ENCODE assay signal across 10 mouse cellular contexts in the genomic region with DNA sequence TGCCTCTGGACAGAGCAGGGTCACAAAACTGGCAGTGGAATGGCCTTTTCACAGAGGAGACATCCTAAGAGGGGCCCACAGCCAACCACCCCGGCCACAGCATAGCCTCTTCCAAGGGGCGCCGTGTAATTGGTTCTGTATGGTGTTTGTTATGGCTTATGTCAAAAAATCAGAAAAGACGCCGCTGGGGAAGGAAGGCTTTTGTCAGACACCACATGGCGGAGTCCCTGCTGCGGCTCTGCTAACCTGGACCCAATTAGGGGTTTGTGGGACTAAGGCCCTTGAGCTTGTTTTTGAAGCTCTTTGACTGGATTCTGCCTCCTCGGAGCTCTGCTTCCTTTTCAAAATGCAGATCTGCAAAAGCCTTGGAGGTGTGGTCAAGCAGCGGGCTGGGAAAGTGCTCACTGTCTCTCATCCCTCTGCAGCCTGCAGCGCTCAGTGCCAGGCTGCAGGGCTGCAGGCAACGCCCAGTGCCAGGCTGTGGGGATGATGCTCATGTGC. TPM values are rescaled to one million over a fixed set of nuclear protein-coding genes. Genes with fewer than 3 reads are reported as not detected.
DNase-seq lines count a peak whose midpoint lies in the region; ATAC-seq and TF ChIP-seq lines count a peak whose summit lies in the region.
"Had no signal": no experiment of that assay in that cellular context is flagged by ENCODE, and none has a peak within 500 bp of the region (broad histone marks: within the 10 kb centered on the region; RNA-seq: fewer than 3 reads in every experiment).

No protein-coding gene starts in this region.

- H3K9ac ChIP-seq in heart, embryonic 13.5 days = no peak overlapping the region
- no peak overlapping the region for H3K9ac ChIP-seq in heart, adult 2 months (ENCODE audit: low read depth, low read length)
- no peak overlapping the region for H3K9ac ChIP-seq in midbrain, postnatal 0 days (replicated peaks; ENCODE audit: low read length, poor library complexity, severe bottlenecking)

- TF ChIP-seq EP300 in heart, adult 2 months (IDR thresholded peaks at IDR 0.05; ENCODE audit: insufficient read depth, low read depth, low read length) = no peak

- H3K27ac ChIP-seq in heart, embryonic 13.5 days (replicated peaks) = 0 out of 2 replicates have a peak overlapping the region, but pooled peaks have one; percentile 8
- H3K27ac ChIP-seq in heart, adult 2 months = no peak overlapping the region; the same call in 1 of the 2 replicates
- H3K27ac ChIP-seq in hindbrain, embryonic 10.5 days = peak overlapping the region; percentile 31
- H3K27ac ChIP-seq in midbrain, postnatal 0 days (ENCODE audit: low read depth, low read length) = peak overlapping the region; percentile 33
- no peak overlapping the region for H3K27ac ChIP-seq in thymus, adult 2 months (ENCODE audit: control insufficient read depth, insufficient read depth, low read length)

- no peak for TF ChIP-seq CTCF in heart, adult 2 months (IDR thresholded peaks at IDR 0.05)
- TF ChIP-seq CTCF in brain, embryonic 14.5 days (IDR thresholded peaks at IDR 0.05; ENCODE audit: borderline replicate concordance, extremely low read depth, insufficient read depth, insufficient read length) = no peak
- no peak for TF ChIP-seq CTCF in midbrain, postnatal 0 days (IDR thresholded peaks at IDR 0.05)
- no peak for TF ChIP-seq CTCF in thymus, adult 2 months (IDR thresholded peaks at IDR 0.05; ENCODE audit: borderline replicate concordance, control insufficient read depth, extremely low read depth, insufficient read depth, low read length, poor library complexity)

- peaks cover 37% of the 10 kb centered on the region for H3K27me3 ChIP-seq in heart, embryonic 13.5 days (replicated peaks)
- no peaks in the 10 kb centered on the region for H3K27me3 ChIP-seq in heart, adult 2 months (ENCODE audit: control insufficient read depth, insufficient read depth, low read length)
- H3K27me3 ChIP-seq in hindbrain, embryonic 10.5 days (ENCODE audit: insufficient read depth, poor library complexity, severe bottlenecking) = peaks cover 13% of the 10 kb centered on the region
- H3K27me3 ChIP-seq in midbrain, postnatal 0 days (ENCODE audit: insufficient read depth, low read length) = no peaks in the 10 kb centered on the region
- no peaks in the 10 kb centered on the region for H3K27me3 ChIP-seq in thymus, adult 2 months (ENCODE audit: control insufficient read depth, insufficient read depth, low read length)

- H3K4me3 ChIP-seq in heart, embryonic 13.5 days = no peak overlapping the region
- no peak overlapping the region for H3K4me3 ChIP-seq in heart, adult 2 months
- peak overlapping the region; percentile 4; the same call in 1 of the 2 replicates for H3K4me3 ChIP-seq in hindbrain, embryonic 10.5 days
- H3K4me3 ChIP-seq in midbrain, postnatal 0 days (ENCODE audit: low read depth, low read length) = no peak overlapping the region
- H3K4me3 ChIP-seq in thymus, adult 2 months (ENCODE audit: control insufficient read depth, insufficient read depth, low read length) = no peak overlapping the region

- ATAC-seq in heart, embryonic 13.5 days (ENCODE audit: extremely low read depth, insufficient number of reproducible peaks, low FRiP score, low TSS enrichment) = no peak
- no peak for ATAC-seq in midbrain, postnatal 0 days (ENCODE audit: low FRiP score)

- H3K4me2 ChIP-seq in heart, embryonic 13.5 days = no peak overlapping the region
- H3K4me2 ChIP-seq in midbrain, postnatal 0 days (ENCODE audit: low read depth, low read length, poor library complexity, severe bottlenecking) = no peak overlapping the region

- WGBS in heart, embryonic 13.5 days = 52% methylated on average over 11 of the region's 11 CpGs
- WGBS in heart, adult 2 months = 65% methylated on average over 11 of the region's 11 CpGs
- 21% methylated on average over 11 of the region's 11 CpGs for WGBS in hindbrain, embryonic 10.5 days
- 14% methylated on average over 11 of the region's 11 CpGs for WGBS in midbrain, postnatal 0 days
- 40% methylated on average over 11 of the region's 11 CpGs for WGBS in thymus, adult 2 months

- intact Hi-C loops in heart, adult 2 months (cut with DNase I) = no loop called here

- peaks cover 28% of the 10 kb centered on the region for H3K4me1 ChIP-seq in heart, embryonic 13.5 days
- no peaks in the 10 kb centered on the region for H3K4me1 ChIP-seq in heart, adult 2 months (ENCODE audit: control insufficient read depth, insufficient read depth, low read length)
- peaks cover 44% of the 10 kb centered on the region for H3K4me1 ChIP-seq in hindbrain, embryonic 10.5 days (replicated peaks)
- peaks cover 4% of the 10 kb centered on the region; the same call in 1 of the 2 replicates for H3K4me1 ChIP-seq in midbrain, postnatal 0 days (ENCODE audit: insufficient read depth, low read length)
- no peaks in the 10 kb centered on the region for H3K4me1 ChIP-seq in thymus, adult 2 months (replicated peaks; ENCODE audit: control insufficient read depth, insufficient read depth, low read length)

- TF ChIP-seq POLR2A in heart, adult 2 months (IDR thresholded peaks at IDR 0.05; ENCODE audit: insufficient read depth, low read depth, low read length) = no peak
- TF ChIP-seq POLR2A in brain, embryonic 14.5 days (IDR thresholded peaks at IDR 0.05; ENCODE audit: borderline replicate concordance, extremely low read depth, insufficient read depth, insufficient read length, poor library complexity, severe bottlenecking) = no peak
- TF ChIP-seq POLR2A in thymus, adult 2 months (IDR thresholded peaks at IDR 0.05; ENCODE audit: control insufficient read depth, extremely low read depth, insufficient read depth, low read length, poor library complexity) = no peak

- no peaks in the 10 kb centered on the region for H3K79me2 ChIP-seq in heart, adult 2 months (replicated peaks; ENCODE audit: control insufficient read depth, insufficient read depth, low read length)

- DNase-seq in heart, adult 2 months = no peak
- peak; percentile 79 for DNase-seq in brain, embryonic 14.5 days (ENCODE audit: low read depth)
- DNase-seq in hindbrain, embryonic 10.5 days (ENCODE audit: low spot score) = peak; percentile 71
- peak; percentile 43 for DNase-seq in midbrain, postnatal 0 days (ENCODE audit: low spot score)
- no peak for DNase-seq in ovary, postnatal 14 days (ENCODE audit: low spot score)
- no peak for DNase-seq in thymus, adult 2 months
- DNase-seq in layer of hippocampus, adult 11-12 months (ENCODE audit: low spot score) = no peak
- DNase-seq: adrenal gland, postnatal 25 days had no signal

- H3K9me3 ChIP-seq in heart, embryonic 13.5 days = no peaks in the 10 kb centered on the region
- no peaks in the 10 kb centered on the region for H3K9me3 ChIP-seq in hindbrain, embryonic 10.5 days
- H3K9me3 ChIP-seq in midbrain, postnatal 0 days (ENCODE audit: low read length) = no peaks in the 10 kb centered on the region

- H3K36me3 ChIP-seq in heart, embryonic 13.5 days = no peaks in the 10 kb centered on the region
- H3K36me3 ChIP-seq in heart, adult 2 months (ENCODE audit: control insufficient read depth, insufficient read depth, low read length) = no peaks in the 10 kb centered on the region
- no peaks in the 10 kb centered on the region for H3K36me3 ChIP-seq in hindbrain, embryonic 10.5 days
- no peaks in the 10 kb centered on the region for H3K36me3 ChIP-seq in midbrain, postnatal 0 days (ENCODE audit: insufficient read depth, low read length)
- H3K36me3 ChIP-seq in thymus, adult 2 months (ENCODE audit: control insufficient read depth, insufficient read depth, low read length) = no peaks in the 10 kb centered on the region

RNA-seq across cellular contexts. Expression of a gene that starts 34.6 kb away (rescaled TPM):
- polyA plus RNA-seq in heart, embryonic 13.5 days (2015; fragmentation: Nextera tagmentation; extraction: Ambion mirVana) = 0.11 TPM in 1 of 2 replicates, not detected in the other
- total RNA-seq in heart, adult 2 months (2021) = not detected
- 0.14 TPM in 1 of 2 replicates, not detected in the other for polyA plus RNA-seq in heart, adult 2 months (2012; rRNA removed)
- polyA plus RNA-seq in brain, embryonic 14.5 days (2012; rRNA removed) = 0.47 and 0.59 TPM in 2 replicates
- polyA plus RNA-seq in hindbrain, embryonic 10.5 days (2016; fragmentation: Nextera tagmentation; extraction: Ambion mirVana) = 0.77 and 1.3 TPM in 2 replicates
- 0.77 TPM in 1 of 2 replicates, not detected in the other for total RNA-seq in midbrain, postnatal 0 days (2014; rRNA removed)
- 0.80 and 0.93 TPM in 2 replicates for polyA plus RNA-seq in midbrain, postnatal 0 days (2015; fragmentation: Nextera tagmentation; extraction: Ambion mirVana)
- 0.09 and 0.19 TPM in 2 replicates for polyA plus RNA-seq in thymus, adult 2 months (2012; rRNA removed)
- total RNA-seq: adrenal gland, postnatal 25 days; megakaryocyte-erythroid progenitor cell, adult 5-6 weeks had no signal

RNA-seq across cellular contexts. Expression of a gene that starts 34.7 kb away (rescaled TPM):
- 0.08 and 0.09 TPM in 2 replicates for polyA plus RNA-seq in heart, embryonic 13.5 days (2015; fragmentation: Nextera tagmentation; extraction: Ambion mirVana)
- not detected for total RNA-seq in heart, adult 2 months (2021)
- not detected in 2 replicates for polyA plus RNA-seq in heart, adult 2 months (2012; rRNA removed)
- polyA plus RNA-seq in brain, embryonic 14.5 days (2012; rRNA removed) = 0.04 and 0.14 TPM in 2 replicates
- 0.15 TPM in 1 of 2 replicates, not detected in the other for polyA plus RNA-seq in hindbrain, embryonic 10.5 days (2016; fragmentation: Nextera tagmentation; extraction: Ambion mirVana)
- 0.60 and 0.66 TPM in 2 replicates for total RNA-seq in midbrain, postnatal 0 days (2014; rRNA removed)
- 0.18 and 0.39 TPM in 2 replicates for polyA plus RNA-seq in midbrain, postnatal 0 days (2015; fragmentation: Nextera tagmentation; extraction: Ambion mirVana)
- 0.24 TPM in 1 of 2 replicates, not detected in the other for polyA plus RNA-seq in thymus, adult 2 months (2012; rRNA removed)
- total RNA-seq: adrenal gland, postnatal 25 days; megakaryocyte-erythroid progenitor cell, adult 5-6 weeks had no signal

RNA-seq across cellular contexts. Expression of a gene that starts 39.3 kb away (rescaled TPM):
- 125 and 139 TPM in 2 replicates for polyA plus RNA-seq in heart, embryonic 13.5 days (2015; fragmentation: Nextera tagmentation; extraction: Ambion mirVana)
- total RNA-seq in heart, adult 2 months (2021) = 10 to 100 TPM; 88.9 to 96.1 TPM
- 174 and 240 TPM in 2 replicates for polyA plus RNA-seq in heart, adult 2 months (2012; rRNA removed)
- polyA plus RNA-seq in brain, embryonic 14.5 days (2012; rRNA removed) = 52.7 and 59.3 TPM in 2 replicates
- 157 and 168 TPM in 2 replicates for polyA plus RNA-seq in hindbrain, embryonic 10.5 days (2016; fragmentation: Nextera tagmentation; extraction: Ambion mirVana)
- total RNA-seq in midbrain, postnatal 0 days (2014; rRNA removed) = 57.8 and 64.5 TPM in 2 replicates
- polyA plus RNA-seq in midbrain, postnatal 0 days (2015; fragmentation: Nextera tagmentation; extraction: Ambion mirVana) = 46.2 and 48.5 TPM in 2 replicates
- polyA plus RNA-seq in thymus, adult 2 months (2012; rRNA removed) = 28.6 and 46.8 TPM in 2 replicates
- total RNA-seq: megakaryocyte-erythroid progenitor cell, adult 5-6 weeks had no signal

Comparison
In these comparisons a context has a peak if more than half of its experiments do, and no peak if none do; other contexts are left out.
1. H3K27ac ChIP-seq: peak in heart, embryonic 13.5 days (single experiment), hindbrain, embryonic 10.5 days (single experiment) and midbrain, postnatal 0 days (single experiment); none in heart, adult 2 months (single experiment) and thymus, adult 2 months (single experiment).
2. DNase-seq: peak in brain, embryonic 14.5 days (single experiment), hindbrain, embryonic 10.5 days (single experiment) and midbrain, postnatal 0 days (single experiment); none in heart, adult 2 months (0 of 2), ovary, postnatal 14 days (single experiment), thymus, adult 2 months (single experiment) and layer of hippocampus, adult 11-12 months (single experiment).